In the genomic region with DNA sequence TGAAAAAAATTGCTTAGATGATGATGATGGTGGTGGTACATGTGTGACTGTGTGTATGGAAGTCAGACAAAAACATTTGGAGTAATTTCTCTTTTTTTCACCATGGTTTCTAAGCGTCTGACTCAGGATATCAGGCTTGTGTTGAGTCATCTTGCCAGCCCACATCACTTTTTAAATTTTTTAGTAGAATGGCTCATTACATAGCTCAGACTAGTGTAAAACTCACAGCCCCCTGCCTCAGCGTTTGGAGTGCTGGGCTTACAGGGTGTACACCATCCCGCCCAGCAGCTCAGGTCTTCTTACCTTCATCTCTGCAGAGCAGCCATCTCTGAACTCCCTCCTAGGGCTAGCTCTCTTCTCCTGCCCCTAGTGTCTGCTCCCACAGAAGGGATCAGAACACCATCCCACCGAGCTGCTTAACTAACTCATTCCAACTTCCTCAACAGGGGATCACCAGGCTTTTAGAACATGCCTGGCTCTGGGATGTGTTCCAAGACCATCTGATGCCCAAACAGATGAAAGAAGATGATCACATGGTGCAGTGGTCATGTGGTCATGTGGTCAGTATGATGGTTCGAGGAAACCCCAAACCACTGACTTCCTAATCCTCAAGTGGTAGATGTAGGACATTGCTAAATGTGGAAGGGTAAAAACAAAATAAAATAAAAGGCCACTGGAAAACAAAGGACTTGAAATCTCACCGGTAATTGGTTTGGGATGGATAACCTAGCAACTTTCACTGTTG, we compare ENCODE assay signal across 24 mouse cellular contexts.
"Had no signal": no experiment of that assay in that cellular context is flagged by ENCODE, and none has a peak within 500 bp of the region (broad histone marks: within the 10 kb centered on the region; RNA-seq: fewer than 3 reads in every experiment).

No protein-coding gene starts in this region.

- H3K4me3 ChIP-seq: gastrocnemius, adult 2 months; heart, adult 2 months; hindbrain, embryonic 10.5 days; hindbrain, embryonic 12.5 days; intestine, embryonic 15.5 days; layer of hippocampus, adult 2 months; limb, embryonic 13.5 days; limb, embryonic 15.5 days; liver, embryonic 12.5 days had no signal

- H3K4me2 ChIP-seq: heart, embryonic 11.5 days; hindbrain, embryonic 12.5 days; hindbrain, embryonic 14.5 days; intestine, embryonic 15.5 days; limb, embryonic 13.5 days; limb, embryonic 15.5 days; liver, embryonic 12.5 days had no signal

- ATAC-seq: hindbrain, embryonic 16.5 days; inflammation-experienced regulatory T-cells, adult 6 months; intestine, embryonic 15.5 days; intestine, postnatal 0 days; liver, embryonic 12.5 days had no signal

- H3K36me3 ChIP-seq: hindbrain, embryonic 10.5 days; hindbrain, embryonic 12.5 days; intestine, embryonic 15.5 days; limb, embryonic 13.5 days; limb, embryonic 15.5 days; liver, embryonic 12.5 days had no signal

- DNase-seq: gastrocnemius, adult 2 months; gastrocnemius, postnatal 10 days; gastrocnemius, postnatal 25 days; heart, adult 2 months; heart, postnatal 10 days; heart, postnatal 4 days; kidney, adult 18-20 months; kidney, adult 8-10 months; kidney, postnatal 10 days; kidney, postnatal 25 days; kidney, postnatal 4 days; left cerebral cortex, postnatal 4 days had no signal

- H3K27me3 ChIP-seq: intestine, embryonic 15.5 days; liver, embryonic 12.5 days had no signal
